Mouse (Mus musculus) heart, adult 2 months (tissue): ENCODE data around the gene Aatk.

ENCODE experiments used
- CTCF ChIP-seq: fragments of 200-600 bp; IDR thresholded peaks from 2 replicates; pipeline ENCODE4 v1.8.1; 2022; ENCODE audit warnings: antibody characterized with exemption, mild to moderate bottlenecking, moderate library complexity
- EP300 ChIP-seq: fragments of 200-500 bp; IDR thresholded peaks from 2 replicates; pipeline ENCODE4 v1.6.1; 2011; ENCODE audit warnings: low read depth, low read length, control low read depth; ENCODE audit not compliant: insufficient read depth
- POLR2A ChIP-seq: fragments of 200-500 bp; IDR thresholded peaks from 2 replicates; pipeline ENCODE4 v1.6.1; 2011; ENCODE audit warnings: mild to moderate bottlenecking, low read depth, low read length, control low read depth; ENCODE audit not compliant: insufficient read depth

- TF ChIP-seq CTCF (no peak), EP300 (no peak), POLR2A (peak; percentile 59)
Measured at GRCm38 (mm10) chr11:120086702-120087152, 39.8 kb upstream of the Aatk start, which contains the start of gene Cep131.
